Mouse (Mus musculus): ENCODE data around the gene Thbs1.
"Not testable (repeated sequence)": the region's sequence is repeated elsewhere in the genome, so short reads cannot be mapped to it uniquely, and the experiment has no call there.

The Thbs1 gene

GRCm38 (mm10) chr2:118115647-118116046 is 4.0 kb downstream of the Thbs1 start:
- DNase-seq = no peak

GRCm38 (mm10) chr2:118116180-118116579 is 4.5 kb downstream of the Thbs1 start:
- DNase-seq = no peak

DNA sequence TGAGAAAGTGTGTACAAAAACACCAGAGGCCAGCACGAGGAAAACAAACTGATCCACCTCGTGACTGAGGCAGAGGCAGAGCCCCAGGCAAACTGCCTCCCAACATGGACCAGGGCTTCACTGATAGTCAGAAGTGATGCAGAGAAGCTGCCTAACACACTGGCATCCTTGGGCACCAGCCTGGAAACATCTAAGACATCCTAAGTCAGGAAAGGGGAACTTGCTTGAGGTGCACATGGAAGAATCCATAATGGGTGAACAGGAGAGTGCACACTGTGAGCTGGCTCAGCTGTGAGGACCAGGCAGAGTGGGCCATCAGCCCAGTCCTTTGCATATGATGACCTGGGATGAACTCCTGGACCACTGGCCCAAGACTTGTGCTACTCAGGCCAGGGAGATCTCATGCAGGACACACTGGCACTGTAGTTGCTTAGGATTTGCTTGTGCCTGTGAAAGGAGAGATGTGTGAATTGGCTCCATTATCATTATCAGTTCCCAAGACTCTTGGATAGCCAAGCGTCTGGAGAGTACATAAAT is 5.1 kb downstream of the Thbs1 start:
- no peak for DNase-seq

GRCm38 (mm10) chr2:118117401-118117800 is 5.7 kb downstream of the Thbs1 start:
- no peak for DNase-seq

DNA sequence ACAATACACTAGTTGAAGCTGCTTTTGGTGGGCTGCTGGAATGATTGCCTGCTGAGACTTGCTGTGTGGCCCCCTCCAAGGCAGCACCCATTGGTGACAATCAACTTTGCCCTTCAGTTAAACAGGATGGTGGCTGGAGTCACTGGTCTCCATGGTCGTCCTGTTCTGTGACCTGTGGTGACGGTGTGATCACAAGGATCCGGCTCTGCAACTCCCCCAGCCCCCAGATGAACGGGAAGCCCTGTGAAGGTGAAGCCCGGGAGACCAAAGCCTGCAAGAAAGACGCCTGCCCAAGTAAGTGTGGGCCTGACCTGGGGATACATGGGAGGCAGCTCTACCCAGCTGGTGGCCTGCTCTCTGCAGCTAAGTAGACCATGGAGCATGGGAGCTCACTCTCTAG is 6.4 kb downstream of the Thbs1 start:
- no peak for DNase-seq

- DNase-seq = no peak
These were observed 6.8 kb downstream of the Thbs1 start for GRCm38 (mm10) chr2:118118515-118118914.

GRCm38 (mm10) chr2:118119684-118120083 is 8.0 kb downstream of the Thbs1 start:
- DNase-seq = no peak

GRCm38 (mm10) chr2:118120095-118120494 is 8.4 kb downstream of the Thbs1 start:
- DNase-seq = no peak

DNA sequence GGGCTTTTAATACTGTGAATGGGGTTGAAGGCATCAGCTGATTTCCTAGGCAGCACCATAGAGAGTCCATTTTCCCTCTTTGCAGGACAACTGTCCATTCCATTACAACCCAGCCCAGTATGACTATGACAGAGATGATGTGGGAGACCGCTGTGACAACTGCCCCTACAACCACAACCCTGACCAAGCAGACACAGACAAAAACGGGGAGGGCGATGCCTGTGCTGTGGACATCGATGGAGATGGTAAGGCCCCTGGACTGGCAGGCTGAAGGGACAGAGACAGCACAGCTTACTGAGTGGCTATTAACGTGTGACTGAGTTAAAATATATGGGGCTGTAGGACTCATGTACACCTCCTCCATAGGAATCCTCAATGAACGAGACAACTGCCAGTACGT is 9.1 kb downstream of the Thbs1 start:
- DNase-seq = no peak

- no peak for DNase-seq
These were observed 10.6 kb downstream of the Thbs1 start for GRCm38 (mm10) chr2:118122291-118122690.

DNA sequence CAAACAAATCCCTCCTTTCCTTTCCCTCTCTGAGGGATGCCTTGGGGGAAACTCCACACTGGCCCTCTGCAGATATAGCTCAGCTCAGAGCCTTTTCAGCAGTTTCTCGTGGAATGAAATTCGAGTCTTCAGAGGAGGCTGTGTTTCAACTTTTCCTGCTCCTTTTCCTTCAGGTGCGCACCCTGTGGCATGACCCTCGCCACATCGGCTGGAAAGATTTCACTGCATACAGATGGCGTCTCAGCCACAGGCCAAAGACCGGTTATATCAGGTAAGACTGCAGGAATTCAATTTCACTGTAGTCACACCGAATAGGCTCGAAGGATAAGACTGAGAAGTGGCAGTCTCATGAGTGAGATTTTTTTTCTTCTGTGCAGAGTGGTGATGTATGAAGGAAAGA is 12.1 kb downstream of the Thbs1 start:
- DNase-seq = no peak

GRCm38 (mm10) chr2:118124437-118124836 is 12.8 kb downstream of the Thbs1 start:
- DNase-seq = no peak

DNA sequence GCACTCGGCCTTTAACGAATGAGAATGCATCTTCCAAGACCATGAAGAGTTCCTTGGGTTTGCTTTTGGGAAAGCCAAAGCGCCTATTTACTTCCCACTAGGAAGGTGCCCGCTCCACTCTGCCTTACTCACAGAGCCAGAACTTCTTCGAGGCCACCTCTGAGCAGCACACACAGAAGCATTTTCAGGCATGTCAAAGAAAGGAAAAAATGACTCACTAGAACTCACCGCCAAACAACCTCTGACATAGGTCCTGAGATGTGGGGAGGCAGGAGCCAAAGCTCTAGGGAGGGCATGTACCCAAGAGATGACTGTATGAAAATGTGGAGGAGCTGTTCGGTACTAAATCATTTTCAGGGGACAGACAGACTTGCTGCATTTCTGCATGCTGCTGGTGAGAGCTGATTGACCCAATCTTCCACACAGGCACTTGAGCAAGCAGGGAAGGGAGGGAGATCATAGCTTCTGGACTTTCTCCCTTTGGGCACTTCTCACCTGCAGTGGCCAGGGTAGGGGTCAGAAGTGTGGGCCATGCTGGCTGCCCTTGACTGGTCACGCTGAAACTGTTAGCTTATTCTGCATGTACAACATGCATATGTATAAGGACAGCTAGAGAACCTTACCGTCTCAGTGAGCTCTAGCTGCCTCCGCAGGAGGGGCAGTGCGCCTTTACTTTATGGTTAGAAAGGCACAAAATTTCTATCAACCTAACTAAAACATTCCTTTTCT is 13.7 kb downstream of the Thbs1 start:
- DNase-seq = no peak

- DNase-seq = no peak
These were observed 14.3 kb downstream of the Thbs1 start for GRCm38 (mm10) chr2:118125943-118126470.

GRCm38 (mm10) chr2:118127516-118128288 is 16.0 kb downstream of the Thbs1 start:
- no peak for DNase-seq

GRCm38 (mm10) chr2:118128313-118128712 is 16.6 kb downstream of the Thbs1 start:
- DNase-seq = no peak

- no peak for DNase-seq
These were observed 25.4 kb downstream of the Thbs1 start for GRCm38 (mm10) chr2:118137071-118137470.

GRCm38 (mm10) chr2:118137776-118138175 is 26.1 kb downstream of the Thbs1 start:
- no peak for DNase-seq

DNA sequence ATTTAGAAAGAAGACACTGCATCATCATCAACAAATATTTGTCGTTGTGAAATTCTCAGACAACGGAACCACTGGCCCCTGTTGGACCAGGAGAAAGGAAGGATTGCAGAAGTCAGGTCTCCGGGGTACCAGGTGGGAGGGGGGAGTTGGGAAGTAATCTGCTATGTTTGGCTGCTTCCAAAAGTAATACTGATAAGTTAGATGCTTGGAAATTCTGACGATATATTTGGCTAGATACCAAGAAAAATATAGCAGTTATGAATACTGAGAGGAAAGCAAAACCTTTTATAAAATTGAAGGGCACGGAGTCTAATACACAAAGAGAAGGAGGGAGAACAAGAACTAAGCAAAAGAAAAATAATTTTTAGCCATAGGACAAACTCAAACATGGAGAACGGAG is 27.6 kb downstream of the Thbs1 start:
- DNase-seq = no peak

DNA sequence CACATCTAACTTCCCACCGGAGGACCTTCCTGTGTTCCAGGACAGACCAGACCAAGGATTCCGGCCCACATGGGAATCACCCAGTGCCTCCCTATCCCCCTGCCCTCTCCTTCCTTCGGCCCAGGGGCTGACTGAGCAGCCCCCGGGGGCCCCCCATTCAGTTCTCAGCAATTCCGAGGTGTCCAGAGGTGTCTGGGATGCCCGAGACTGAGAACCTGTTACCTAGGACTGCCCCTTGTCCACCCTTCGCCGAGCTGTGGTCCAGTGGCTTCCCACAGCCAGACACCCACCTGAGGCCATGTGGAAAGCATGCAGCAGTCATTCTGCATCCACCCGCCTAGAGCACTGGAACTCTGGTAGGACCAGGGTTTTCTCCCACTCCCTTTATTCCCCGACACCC is 30.0 kb downstream of the Thbs1 start:
- no peak for DNase-seq

DNA sequence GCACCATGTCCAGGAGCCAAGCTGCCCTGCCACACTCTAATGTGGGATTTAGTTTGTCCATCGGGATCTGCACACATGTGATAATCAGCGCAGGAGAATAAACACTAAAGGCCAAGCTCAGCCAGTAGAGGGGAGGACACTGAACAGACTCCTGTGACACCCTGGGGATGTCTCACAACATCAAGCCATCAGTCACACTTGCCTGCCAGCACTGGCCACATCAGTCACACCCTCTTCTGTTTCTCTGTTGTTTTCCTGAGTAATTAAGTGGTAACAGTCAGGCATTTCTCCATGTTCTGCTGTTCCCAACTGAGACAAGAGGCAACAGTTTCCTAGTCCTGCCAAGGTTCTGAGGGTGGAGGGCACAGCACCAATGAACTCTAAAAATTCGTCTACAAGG is 36.1 kb downstream of the Thbs1 start:
- not testable (repeated sequence) for DNase-seq

- DNase-seq = no peak
These were observed 36.9 kb downstream of the Thbs1 start for GRCm38 (mm10) chr2:118148321-118149142.
